Mouse (Mus musculus) ovary, postnatal 36 days (tissue): Measurements from ENCODE around the gene Cdh22.

Source experiments
- DNase-seq: peaks from one replicate; pipeline ENCODE4 v3.0.0; 2022; ENCODE audit warnings: low spot score, mixed read lengths

The Cdh22 gene

DNA sequence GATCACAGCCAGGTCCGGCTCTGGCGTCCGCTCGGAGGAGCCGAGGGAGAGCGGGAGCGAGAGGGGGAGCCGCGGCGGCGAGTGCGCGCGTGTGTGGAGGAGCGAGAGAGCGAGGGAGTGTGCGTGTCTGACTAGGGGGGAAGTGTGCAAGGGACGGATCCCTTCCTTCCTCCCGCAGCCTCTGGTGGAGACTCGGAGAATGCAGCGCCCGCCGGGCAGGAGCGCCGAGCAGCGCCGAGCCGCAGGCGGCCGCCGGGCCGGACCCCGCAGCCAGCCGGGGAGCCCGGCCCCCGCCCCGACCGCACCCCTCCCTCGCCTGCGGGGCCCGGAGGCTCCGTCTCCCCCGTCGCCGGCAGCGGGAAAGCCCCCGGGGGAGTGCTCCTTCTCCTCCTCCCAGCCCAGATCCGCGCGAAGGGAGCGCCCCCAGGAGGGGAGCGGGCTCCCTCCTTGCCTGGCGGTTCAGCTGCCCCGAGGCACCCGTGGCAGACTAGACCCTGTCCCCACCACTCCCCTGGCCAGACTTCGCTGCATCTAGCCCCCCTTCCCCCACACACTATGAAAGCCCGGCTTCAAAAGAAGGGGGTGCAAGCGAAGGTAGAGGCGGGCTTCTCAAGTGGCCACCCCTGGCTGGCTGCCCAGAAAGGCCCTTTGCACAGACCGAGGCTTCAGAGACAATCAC is at the start of gene Cdh22:
Gene Cdh22 (minus strand): TSS at position 241 of the 679 bp plus-strand sequence.
- DNase-seq, result peak; percentile 48

GRCm38 (mm10) chr2:165284377-165284776 is 49.7 kb upstream of the Cdh22 start:
- no peak for DNase-seq

DNA sequence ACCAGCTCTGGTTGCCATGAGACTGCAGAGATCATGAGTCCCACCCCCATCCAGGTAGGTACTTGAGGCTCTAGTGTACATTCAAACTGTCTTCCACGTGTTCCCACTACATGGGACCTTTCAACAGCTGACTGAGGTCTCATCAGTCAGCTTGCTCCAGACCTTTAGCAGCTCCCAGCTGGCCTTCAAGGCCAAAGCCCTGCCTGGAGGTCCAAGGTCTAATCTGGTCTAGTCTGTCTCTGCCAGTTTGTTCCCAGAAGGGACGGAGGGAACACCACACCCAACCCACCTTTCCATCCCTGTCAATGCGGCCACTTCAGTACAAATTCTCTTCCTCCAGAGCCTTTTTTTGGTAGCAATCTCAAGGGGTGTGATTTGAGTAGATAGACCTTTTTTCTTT is 49.0 kb upstream of the Cdh22 start:
- no peak for DNase-seq

GRCm38 (mm10) chr2:165281779-165282311 is 47.2 kb upstream of the Cdh22 start:
- no peak for DNase-seq

DNA sequence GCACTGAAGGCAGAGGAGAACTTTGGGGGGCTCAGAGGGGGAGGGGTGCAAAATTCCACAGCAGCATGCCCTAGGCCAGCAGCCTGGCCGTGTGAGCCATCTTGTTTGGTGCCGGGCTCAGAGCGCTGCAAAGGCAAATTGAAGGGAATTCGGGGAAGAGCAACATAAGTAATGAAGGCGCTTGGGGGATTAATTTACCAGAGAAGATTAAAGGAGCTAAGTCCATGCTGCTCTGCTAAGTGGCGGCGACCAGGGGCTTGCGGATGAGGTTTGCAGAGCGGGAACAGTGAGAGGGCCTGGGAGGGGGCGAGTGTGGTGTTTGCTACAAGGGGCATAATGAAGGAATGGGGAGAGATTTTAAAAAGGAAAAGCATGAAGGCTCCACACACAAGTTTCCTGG is 44.7 kb upstream of the Cdh22 start:
- DNase-seq, result no peak

DNA sequence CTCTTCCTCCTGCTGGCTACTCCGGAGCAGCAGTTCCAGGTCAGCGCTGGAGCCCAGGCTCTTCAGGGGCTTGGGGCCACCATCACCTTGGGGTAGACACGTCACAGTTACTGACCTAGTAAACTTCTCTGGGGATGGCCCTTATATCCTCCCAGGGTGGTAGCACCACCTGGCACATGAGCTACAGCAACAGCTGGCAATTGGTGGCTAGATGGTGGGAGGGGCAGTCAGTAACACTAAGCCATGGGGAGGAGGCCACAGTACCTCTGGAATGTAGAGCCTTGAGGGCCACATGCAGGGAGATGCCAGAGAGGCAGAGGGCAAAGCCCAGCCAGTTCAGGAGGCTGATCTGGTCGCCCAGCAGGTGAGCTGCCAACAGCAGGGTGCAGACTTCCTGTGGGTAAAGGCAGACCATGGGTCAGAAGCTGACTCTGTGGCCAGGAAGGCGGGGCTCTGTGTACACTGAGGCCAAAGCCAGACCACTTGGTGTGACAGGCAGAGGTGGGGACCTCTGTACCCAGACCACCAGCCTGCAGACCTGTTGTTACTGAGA is 42.6 kb upstream of the Cdh22 start:
- no peak for DNase-seq

- DNase-seq, result peak; percentile 69
These were observed 41.2 kb upstream of the Cdh22 start for GRCm38 (mm10) chr2:165275824-165276223.

DNA sequence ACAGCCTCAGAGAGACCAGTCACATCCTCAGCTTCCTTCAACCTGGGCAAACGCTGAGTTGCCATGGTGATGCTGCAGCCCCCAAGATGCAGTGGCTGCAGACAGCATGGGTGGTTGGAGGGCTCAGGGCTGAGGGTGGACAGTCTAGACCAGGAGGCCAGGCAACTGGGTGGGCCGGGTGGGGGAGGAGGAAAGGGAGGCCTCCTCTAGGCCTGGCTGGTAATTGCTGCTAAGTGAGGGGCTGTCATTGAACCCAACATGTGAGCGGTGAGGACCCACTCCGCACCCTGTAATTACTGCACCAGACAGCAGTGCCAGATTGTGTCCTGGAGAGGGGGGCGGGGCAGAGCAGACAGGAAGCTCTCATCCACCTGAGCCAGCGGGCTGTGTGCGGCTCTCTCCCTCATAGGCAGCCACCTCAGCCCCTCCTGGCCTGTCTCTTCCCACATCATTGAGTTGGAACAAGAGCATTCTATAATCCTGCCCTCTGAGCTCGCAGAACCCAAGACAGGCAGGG is 40.5 kb upstream of the Cdh22 start:
- DNase-seq, result no peak

DNA sequence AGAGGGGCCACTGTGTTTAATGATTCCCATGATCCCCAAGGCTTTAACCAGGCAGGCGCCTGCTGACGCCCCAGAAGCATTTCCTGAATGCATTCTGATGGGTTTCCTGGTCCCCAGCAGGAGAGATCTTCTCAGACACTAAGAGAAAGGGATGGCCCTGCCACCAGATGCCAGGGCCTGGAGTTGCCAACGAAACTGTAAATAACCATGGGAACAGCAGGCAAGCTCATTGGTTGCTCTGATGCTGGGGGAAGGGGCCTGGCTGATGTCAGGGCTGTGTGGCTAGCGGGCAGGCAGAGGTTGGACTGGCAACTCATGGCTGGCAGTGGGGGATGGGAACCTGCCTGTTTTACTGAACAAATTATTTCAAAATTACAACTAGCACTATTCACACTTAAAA is 38.9 kb upstream of the Cdh22 start:
- no peak for DNase-seq

DNA sequence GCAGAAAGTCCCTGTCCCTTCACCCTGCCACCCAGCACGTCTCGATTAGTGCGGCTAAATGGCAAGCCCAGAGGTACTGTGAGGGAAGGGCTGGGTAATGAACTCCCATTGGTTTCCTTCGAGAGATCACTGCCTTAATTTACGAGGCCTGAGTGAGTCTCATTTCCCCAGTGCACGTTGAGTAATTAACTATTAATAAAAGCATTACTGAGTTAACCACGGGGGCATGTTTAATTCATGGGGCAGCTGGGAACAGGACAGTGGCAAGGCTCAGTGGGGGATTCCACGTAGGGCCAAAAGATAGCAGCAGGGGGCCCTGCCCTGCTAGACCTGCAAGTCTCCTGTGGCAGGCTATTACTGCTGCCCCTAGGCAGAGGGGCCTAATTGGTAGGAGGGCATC is 36.7 kb upstream of the Cdh22 start:
- no peak for DNase-seq

GRCm38 (mm10) chr2:165270858-165271257 is 36.2 kb upstream of the Cdh22 start:
- no peak for DNase-seq

DNA sequence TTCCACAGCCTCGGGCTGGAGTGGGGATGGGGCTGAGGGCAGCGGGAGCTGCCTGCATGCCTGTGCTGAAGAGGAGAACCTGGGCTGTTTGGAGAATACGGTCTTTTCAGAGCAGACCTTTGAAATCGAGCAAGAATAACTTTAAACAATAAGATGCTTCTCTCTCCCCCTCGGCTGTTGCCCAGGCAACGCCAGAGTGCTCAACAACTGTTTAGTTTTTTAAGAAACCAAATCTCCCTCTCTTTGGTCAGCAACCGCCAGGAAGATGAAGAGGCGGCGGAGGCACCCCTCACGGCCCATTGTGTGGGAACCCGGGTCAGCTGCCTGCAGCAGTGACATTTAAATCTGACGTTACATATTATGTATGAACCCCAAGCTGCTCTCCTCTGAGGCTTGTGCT is 32.1 kb upstream of the Cdh22 start:
- no peak for DNase-seq

DNA sequence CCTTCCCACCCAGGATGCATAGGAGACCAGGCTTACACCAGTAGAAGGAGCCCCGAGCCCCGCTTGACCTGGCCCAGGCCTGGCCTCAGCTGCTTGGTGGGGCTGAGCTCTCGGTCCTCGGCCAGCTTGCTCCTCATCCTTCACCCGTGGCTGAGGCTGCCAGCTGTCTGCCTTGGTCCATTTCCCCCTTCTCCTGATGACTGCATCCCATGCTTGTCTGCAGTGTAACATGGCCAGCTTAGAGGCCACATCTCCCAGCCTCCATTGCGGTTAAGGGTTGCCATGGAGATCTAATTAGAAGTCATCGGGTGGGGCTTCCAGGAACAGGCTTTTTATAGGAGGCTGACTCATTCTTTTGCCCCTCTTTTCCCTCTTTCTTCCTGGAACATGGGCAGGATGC is 29.2 kb upstream of the Cdh22 start:
- no peak for DNase-seq

- DNase-seq, result no peak
These were observed 27.8 kb upstream of the Cdh22 start for GRCm38 (mm10) chr2:165262274-165262990.

GRCm38 (mm10) chr2:165259859-165260258 is 25.2 kb upstream of the Cdh22 start:
- no peak for DNase-seq

- no peak for DNase-seq
These were observed 23.7 kb upstream of the Cdh22 start for GRCm38 (mm10) chr2:165258321-165258720.

GRCm38 (mm10) chr2:165257151-165257834 is 22.6 kb upstream of the Cdh22 start:
- DNase-seq, result no peak

DNA sequence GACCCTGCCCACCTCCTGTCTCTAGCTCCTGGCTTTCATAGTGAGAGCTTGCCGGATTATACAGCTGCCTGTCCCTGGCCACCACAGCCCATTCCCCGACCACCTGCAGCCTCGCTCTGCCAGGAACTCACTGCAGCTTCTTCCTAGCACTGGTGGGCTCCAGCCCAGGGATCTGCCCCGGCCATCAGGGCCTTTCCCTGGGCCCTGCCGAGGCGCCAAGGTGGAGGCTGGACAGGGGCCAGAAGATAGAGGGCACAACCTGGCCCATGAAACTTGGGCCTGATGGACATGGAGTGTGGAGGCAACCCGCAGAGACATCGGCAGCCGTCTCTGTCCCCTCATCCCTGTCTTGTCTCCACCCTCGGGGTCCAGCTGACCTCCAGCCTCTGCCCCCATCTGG is 21.6 kb upstream of the Cdh22 start:
- no peak for DNase-seq

DNA sequence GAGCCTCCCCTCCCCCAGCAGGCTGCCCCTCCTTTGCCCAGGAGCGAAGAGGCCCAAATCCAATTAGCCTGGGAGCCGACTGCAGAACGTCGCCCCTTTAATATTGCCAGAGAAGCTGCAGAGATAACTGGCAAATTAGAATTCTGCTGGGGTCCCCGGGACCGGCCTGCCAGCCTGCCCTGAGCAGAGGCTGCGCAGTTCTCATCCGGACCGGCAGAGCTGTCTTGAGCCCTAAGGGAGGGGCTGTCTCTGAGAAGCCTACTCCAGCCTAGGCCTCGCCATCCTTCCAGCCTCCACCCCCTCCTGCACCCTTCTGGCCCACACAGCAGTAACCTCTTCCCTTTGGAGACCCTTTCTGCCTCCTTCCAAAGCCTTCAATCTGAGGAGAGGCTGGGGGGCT is 19.2 kb upstream of the Cdh22 start:
- no peak for DNase-seq

DNA sequence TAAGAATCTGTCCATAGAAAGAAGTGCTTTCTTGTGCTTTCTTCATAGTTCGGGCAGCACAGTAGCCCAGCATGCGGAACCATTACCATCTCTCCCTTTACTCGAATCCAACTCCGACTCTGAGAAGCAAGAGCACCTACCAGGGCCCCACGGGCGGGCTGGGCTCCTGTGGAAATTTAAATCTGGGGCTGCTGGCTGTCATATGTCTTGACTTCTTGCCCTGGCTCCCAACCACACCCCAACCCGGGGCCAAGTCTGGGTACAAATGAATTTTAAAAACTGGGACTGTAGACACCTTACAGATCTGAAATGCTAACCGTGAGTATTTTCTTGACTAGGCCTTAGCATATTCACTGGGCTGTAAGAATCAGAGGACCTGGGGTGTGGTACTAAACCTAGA is 18.6 kb upstream of the Cdh22 start:
- DNase-seq, result no peak

GRCm38 (mm10) chr2:165252801-165253200 is 18.1 kb upstream of the Cdh22 start:
- DNase-seq, result no peak

GRCm38 (mm10) chr2:165252381-165252780 is 17.7 kb upstream of the Cdh22 start:
- no peak for DNase-seq
